In genomic region chr1:191527921-191528612, GRCm38 (mm10) we compare ENCODE assay signal across 11 mouse cellular contexts. TPM values are rescaled to one million over a fixed set of nuclear protein-coding genes. Genes with fewer than 3 reads are reported as not detected.
A peak's percentile ranks its signal among the peaks of the same experiment; 100 is the strongest.
DNase-seq lines count a peak whose midpoint lies in the region; ATAC-seq and TF ChIP-seq lines count a peak whose summit lies in the region.
"Had no signal": no experiment of that assay in that cellular context is flagged by ENCODE, and none has a peak within 500 bp of the region (broad histone marks: within the 10 kb centered on the region; RNA-seq: fewer than 3 reads in every experiment).

No protein-coding gene starts in this region.

- H3K9me3 ChIP-seq in heart, embryonic 10.5 days: no peaks in the 10 kb centered on the region
- no peaks in the 10 kb centered on the region for H3K9me3 ChIP-seq in heart, postnatal 0 days (replicated peaks; ENCODE audit: control insufficient read depth, low read length)
- no peaks in the 10 kb centered on the region for H3K9me3 ChIP-seq in forebrain, embryonic 11.5 days (ENCODE audit: control insufficient read depth, low read length)
- H3K9me3 ChIP-seq: G1E; limb, embryonic 12.5 days had no signal

- 0 out of 2 replicates have a peak, but pooled peaks have one; percentile 27 for ATAC-seq in heart, postnatal 0 days (ENCODE audit: insufficient read depth, low read depth)
- ATAC-seq in forebrain, embryonic 11.5 days (replicated peaks; ENCODE audit: low FRiP score): no peak

- no peaks in the 10 kb centered on the region for H3K36me3 ChIP-seq in heart, embryonic 10.5 days
- H3K36me3 ChIP-seq in heart, postnatal 0 days (replicated peaks; ENCODE audit: control insufficient read depth, insufficient read depth, low read length): no peaks in the 10 kb centered on the region
- H3K36me3 ChIP-seq in forebrain, embryonic 11.5 days (ENCODE audit: control insufficient read depth, insufficient read depth, low read length): no peaks in the 10 kb centered on the region
- H3K36me3 ChIP-seq: limb, embryonic 12.5 days had no signal

- peak; percentile 66 to 71 for DNase-seq in heart, adult 18-20 months
- DNase-seq in heart, embryonic 10.5 days (ENCODE audit: low spot score): no peak
- peak; percentile 32 for DNase-seq in right cerebral cortex, adult 18-20 months
- DNase-seq in right cerebral cortex, postnatal 36 days (ENCODE audit: low spot score in 2 of 2): no peak
- DNase-seq in heart, postnatal 0 days (ENCODE audit: low spot score): no peak
- DNase-seq in thymus, postnatal 36 days: peak; percentile 46 to 64
- DNase-seq in cerebellum, adult 18-20 months: no peak
- no peak for DNase-seq in forebrain, embryonic 11.5 days (ENCODE audit: low spot score)

- H3K27ac ChIP-seq in heart, embryonic 10.5 days: no peak overlapping the region
- peak overlapping the region; percentile 9; the same call in 1 of the 2 replicates for H3K27ac ChIP-seq in heart, postnatal 0 days (ENCODE audit: low read depth)
- no peak overlapping the region for H3K27ac ChIP-seq in forebrain, embryonic 11.5 days (ENCODE audit: low read depth, low read length)
- H3K27ac ChIP-seq: limb, embryonic 12.5 days had no signal

- H3K9ac ChIP-seq in heart, postnatal 0 days (replicated peaks; ENCODE audit: low read depth, low read length): no peak overlapping the region
- no peak overlapping the region for H3K9ac ChIP-seq in forebrain, embryonic 11.5 days (ENCODE audit: low read length)
- H3K9ac ChIP-seq: limb, embryonic 12.5 days had no signal

- H3K4me1 ChIP-seq in heart, embryonic 10.5 days: peaks cover 12% of the 10 kb centered on the region; the same call in 1 of the 2 replicates
- H3K4me1 ChIP-seq in heart, postnatal 0 days (ENCODE audit: control insufficient read depth, insufficient read depth): 0 out of 2 replicates have a peak, but pooled peaks cover 4% of the 10 kb centered on the region
- no peaks in the 10 kb centered on the region for H3K4me1 ChIP-seq in forebrain, embryonic 11.5 days (replicated peaks; ENCODE audit: control insufficient read depth, insufficient read depth, low read length)
- H3K4me1 ChIP-seq: limb, embryonic 12.5 days had no signal

- 63% methylated on average over 4 of the region's 4 CpGs for WGBS in heart, embryonic 10.5 days
- WGBS in heart, postnatal 0 days: 43% methylated on average over 4 of the region's 4 CpGs
- WGBS in forebrain, embryonic 11.5 days: 82% methylated on average over 4 of the region's 4 CpGs

- no peak overlapping the region for H3K4me3 ChIP-seq in heart, embryonic 10.5 days
- H3K4me3 ChIP-seq in heart, postnatal 0 days (ENCODE audit: low read depth, low read length): no peak overlapping the region
- no peak overlapping the region for H3K4me3 ChIP-seq in forebrain, embryonic 11.5 days (ENCODE audit: low read depth, low read length)
- H3K4me3 ChIP-seq: erythroblast, embryonic 14.5 days; limb, embryonic 12.5 days had no signal

- TF ChIP-seq EP300 in heart, postnatal 0 days (IDR thresholded peaks at IDR 0.05; ENCODE audit: low read depth): no peak

- H3K27me3 ChIP-seq in heart, embryonic 10.5 days (ENCODE audit: insufficient read depth, poor library complexity, severe bottlenecking): no peaks in the 10 kb centered on the region
- H3K27me3 ChIP-seq in heart, postnatal 0 days (ENCODE audit: control insufficient read depth, insufficient read depth, low read length): no peaks in the 10 kb centered on the region
- H3K27me3 ChIP-seq in forebrain, embryonic 11.5 days (ENCODE audit: control insufficient read depth, insufficient read depth, low read length): no peaks in the 10 kb centered on the region
- H3K27me3 ChIP-seq: limb, embryonic 12.5 days had no signal

- H3K4me2 ChIP-seq in heart, postnatal 0 days (ENCODE audit: low read depth, low read length): no peak overlapping the region
- H3K4me2 ChIP-seq in forebrain, embryonic 11.5 days (ENCODE audit: low read depth, low read length, severe bottlenecking): no peak overlapping the region
- H3K4me2 ChIP-seq: limb, embryonic 12.5 days had no signal

- no peak for TF ChIP-seq CTCF in heart, postnatal 0 days (IDR thresholded peaks at IDR 0.05; ENCODE audit: low read depth)

RNA-seq across cellular contexts. Expression of gene Dtl, which starts 47.3 kb away (rescaled TPM):
- total RNA-seq in heart, adult 18-20 months (2021): under 1 TPM; 0.12 to 0.15 TPM
- polyA plus RNA-seq in heart, embryonic 10.5 days (2016; fragmentation: Nextera tagmentation; extraction: Ambion mirVana): 45.5 and 53.6 TPM in 2 replicates
- total RNA-seq in heart, postnatal 0 days (2014; rRNA removed; ENCODE audit: low replicate concordance): 4.1 and 7.6 TPM in 2 replicates
- 5.9 and 6.2 TPM in 2 replicates for polyA plus RNA-seq in heart, postnatal 0 days (2015; fragmentation: Nextera tagmentation; extraction: Ambion mirVana)
- polyA plus RNA-seq in forebrain, embryonic 11.5 days (2014; fragmentation: Nextera tagmentation; extraction: Ambion mirVana): 87.9 and 93.7 TPM in 2 replicates

RNA-seq across cellular contexts. Expression of gene Ints7, which starts 47.4 kb away (rescaled TPM):
- 10 to 100 TPM in 1 of 2 experiments, 1 to 10 TPM in 1; 8.4 to 11.0 TPM for total RNA-seq in heart, adult 18-20 months (2021)
- 52.9 and 58.7 TPM in 2 replicates for polyA plus RNA-seq in heart, embryonic 10.5 days (2016; fragmentation: Nextera tagmentation; extraction: Ambion mirVana)
- 33.2 and 33.8 TPM in 2 replicates for total RNA-seq in heart, postnatal 0 days (2014; rRNA removed; ENCODE audit: low replicate concordance)
- 14.1 and 15.1 TPM in 2 replicates for polyA plus RNA-seq in heart, postnatal 0 days (2015; fragmentation: Nextera tagmentation; extraction: Ambion mirVana)
- polyA plus RNA-seq in forebrain, embryonic 11.5 days (2014; fragmentation: Nextera tagmentation; extraction: Ambion mirVana): 78.2 and 83.7 TPM in 2 replicates

Comparison
In these comparisons a context has a peak if more than half of its experiments do, and no peak if none do; other contexts are left out.
1. DNase-seq: peak in heart, adult 18-20 months (2 of 2), right cerebral cortex, adult 18-20 months (single experiment) and thymus, postnatal 36 days (2 of 2); none in heart, embryonic 10.5 days (single experiment), right cerebral cortex, postnatal 36 days (0 of 2), heart, postnatal 0 days (single experiment), cerebellum, adult 18-20 months (0 of 2) and forebrain, embryonic 11.5 days (single experiment).